ENCODE assay signal across 21 mouse cellular contexts in the genomic region with DNA sequence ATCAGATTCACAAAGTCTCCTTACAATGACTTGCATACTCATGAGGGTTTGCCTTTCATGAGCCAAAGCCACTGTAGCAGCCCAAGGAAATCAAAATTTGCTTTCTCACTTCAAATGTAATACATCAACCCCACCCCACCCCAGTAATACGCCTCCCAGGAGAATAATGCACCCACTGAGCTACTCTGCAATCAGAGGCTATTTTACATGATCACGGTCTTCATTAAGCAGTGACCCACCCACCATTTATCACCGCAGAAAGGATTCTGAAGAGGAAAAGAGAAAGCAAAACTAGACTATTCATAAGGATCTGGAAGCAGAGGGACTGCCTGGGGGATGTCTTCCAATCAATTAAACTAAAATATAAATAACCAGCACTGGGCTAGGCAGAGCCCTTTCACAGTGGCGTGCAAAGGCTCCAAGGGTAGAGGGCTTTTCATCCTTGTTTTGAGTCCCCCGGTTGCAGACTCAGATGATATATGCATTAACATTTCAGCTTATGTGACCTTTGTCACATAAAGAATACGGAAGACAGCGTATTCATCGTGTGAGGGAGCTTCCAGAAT.
DNase-seq lines count a peak whose midpoint lies in the region; ATAC-seq and TF ChIP-seq lines count a peak whose summit lies in the region.
"Had no signal": no experiment of that assay in that cellular context is flagged by ENCODE, and none has a peak within 500 bp of the region (broad histone marks: within the 10 kb centered on the region; RNA-seq: fewer than 3 reads in every experiment).

No protein-coding gene starts in this region.

- TF ChIP-seq POLR2A in brain, embryonic 14.5 days (IDR thresholded peaks at IDR 0.05; ENCODE audit: borderline replicate concordance, extremely low read depth, insufficient read depth, insufficient read length, poor library complexity, severe bottlenecking), result no peak
- TF ChIP-seq POLR2A in lung, adult 2 months (IDR thresholded peaks at IDR 0.05; ENCODE audit: borderline replicate concordance, extremely low read depth, low read depth, low read length), result no peak

- H3K27ac ChIP-seq in hindbrain, embryonic 12.5 days, result peak overlapping the region; percentile 49
- H3K27ac ChIP-seq in hindbrain, postnatal 0 days, result no peak overlapping the region
- H3K27ac ChIP-seq in forebrain, embryonic 15.5 days (replicated peaks), result peak overlapping the region; percentile 73
- peak overlapping the region; percentile 47 for H3K27ac ChIP-seq in midbrain, embryonic 16.5 days (ENCODE audit: low read length)
- H3K27ac ChIP-seq: limb, embryonic 13.5 days; liver, embryonic 13.5 days; lung, embryonic 15.5 days; macrophage had no signal

- no peak for DNase-seq in hindbrain, postnatal 0 days (ENCODE audit: low spot score)
- DNase-seq in brain, embryonic 14.5 days (ENCODE audit: low read depth), result peak; percentile 89
- no peak for DNase-seq in lung, adult 2 months
- no peak for DNase-seq in gastrocnemius, postnatal 14 days
- DNase-seq in testis, postnatal 10 days (ENCODE audit: low spot score), result no peak
- DNase-seq: adrenal gland, postnatal 36 days; cerebellum, adult 18-20 months; cerebellum, postnatal 36 days; heart, postnatal 14 days; kidney, postnatal 36 days; liver, embryonic 13.5 days; retina, postnatal 1 day had no signal

- H3K4me2 ChIP-seq in hindbrain, embryonic 12.5 days (replicated peaks), result no peak overlapping the region
- no peak overlapping the region for H3K4me2 ChIP-seq in hindbrain, postnatal 0 days (ENCODE audit: low read depth, low read length)
- H3K4me2 ChIP-seq in forebrain, embryonic 15.5 days (replicated peaks), result peak overlapping the region; percentile 20
- no peak overlapping the region for H3K4me2 ChIP-seq in midbrain, embryonic 16.5 days (ENCODE audit: low read length)
- H3K4me2 ChIP-seq: heart, embryonic 12.5 days; limb, embryonic 13.5 days; liver, embryonic 13.5 days; lung, embryonic 15.5 days; midbrain, embryonic 12.5 days had no signal

- intact Hi-C loops in gastrocnemius, postnatal 14 days (cut with DNase I; ENCODE audit: low total_unique reads), result no loop called here

- TF ChIP-seq CTCF in hindbrain, postnatal 0 days (IDR thresholded peaks at IDR 0.05; ENCODE audit: low read depth), result no peak
- TF ChIP-seq CTCF in brain, embryonic 14.5 days (IDR thresholded peaks at IDR 0.05; ENCODE audit: borderline replicate concordance, extremely low read depth, insufficient read depth, insufficient read length), result no peak
- TF ChIP-seq CTCF in lung, adult 2 months (IDR thresholded peaks at IDR 0.05; ENCODE audit: insufficient read depth, low read length), result no peak

- H3K4me3 ChIP-seq in hindbrain, embryonic 12.5 days, result no peak overlapping the region
- H3K4me3 ChIP-seq in hindbrain, postnatal 0 days (ENCODE audit: low read length), result no peak overlapping the region
- no peak overlapping the region for H3K4me3 ChIP-seq in forebrain, embryonic 15.5 days
- no peak overlapping the region for H3K4me3 ChIP-seq in midbrain, embryonic 16.5 days (ENCODE audit: low read depth, low read length)
- no peak overlapping the region for H3K4me3 ChIP-seq in lung, adult 2 months (replicated peaks; ENCODE audit: extremely low read depth, low read depth, low read length)
- H3K4me3 ChIP-seq: heart, embryonic 12.5 days; limb, embryonic 13.5 days; liver, embryonic 13.5 days; lung, embryonic 15.5 days; midbrain, embryonic 12.5 days had no signal

- H3K9ac ChIP-seq in hindbrain, embryonic 12.5 days, result no peak overlapping the region
- no peak overlapping the region for H3K9ac ChIP-seq in hindbrain, postnatal 0 days (replicated peaks; ENCODE audit: low read length)
- H3K9ac ChIP-seq in forebrain, embryonic 15.5 days (replicated peaks), result no peak overlapping the region
- no peak overlapping the region for H3K9ac ChIP-seq in midbrain, embryonic 16.5 days (ENCODE audit: low read depth, low read length)
- H3K9ac ChIP-seq: heart, embryonic 12.5 days; limb, embryonic 13.5 days; liver, embryonic 13.5 days; lung, embryonic 15.5 days; midbrain, embryonic 12.5 days had no signal

- no peaks in the 10 kb centered on the region for H3K36me3 ChIP-seq in hindbrain, embryonic 12.5 days
- H3K36me3 ChIP-seq in hindbrain, postnatal 0 days (ENCODE audit: insufficient read depth, low read length), result no peaks in the 10 kb centered on the region
- H3K36me3 ChIP-seq in forebrain, embryonic 15.5 days, result no peaks in the 10 kb centered on the region
- no peaks in the 10 kb centered on the region for H3K36me3 ChIP-seq in midbrain, embryonic 16.5 days (ENCODE audit: control insufficient read depth, insufficient read depth, low read length)
- H3K36me3 ChIP-seq: heart, embryonic 12.5 days; limb, embryonic 13.5 days; liver, embryonic 13.5 days; lung, embryonic 15.5 days; midbrain, embryonic 12.5 days had no signal

- H3K4me1 ChIP-seq in hindbrain, embryonic 12.5 days, result peaks cover 64% of the 10 kb centered on the region
- H3K4me1 ChIP-seq in hindbrain, postnatal 0 days (ENCODE audit: insufficient read depth, low read length), result peaks cover 22% of the 10 kb centered on the region
- H3K4me1 ChIP-seq in forebrain, embryonic 15.5 days, result peaks cover 62% of the 10 kb centered on the region
- peaks cover 44% of the 10 kb centered on the region for H3K4me1 ChIP-seq in midbrain, embryonic 16.5 days (ENCODE audit: control insufficient read depth, insufficient read depth, low read length)
- H3K4me1 ChIP-seq in lung, adult 2 months (ENCODE audit: control insufficient read depth, insufficient read depth, low read length), result no peaks in the 10 kb centered on the region
- H3K4me1 ChIP-seq: liver, embryonic 13.5 days had no signal

- ATAC-seq in hindbrain, embryonic 12.5 days (ENCODE audit: low FRiP score), result peak; percentile 30; the same call in 1 of the 2 replicates
- ATAC-seq in hindbrain, postnatal 0 days, result no peak
- peak; percentile 63 for ATAC-seq in forebrain, embryonic 15.5 days (replicated peaks)
- no peak for ATAC-seq in midbrain, embryonic 16.5 days

- WGBS in hindbrain, embryonic 12.5 days, result 39% methylated on average over 8 of the region's 8 CpGs
- 34% methylated on average over 8 of the region's 8 CpGs for WGBS in hindbrain, postnatal 0 days
- 9% methylated on average over 8 of the region's 8 CpGs for WGBS in forebrain, embryonic 15.5 days
- WGBS in midbrain, embryonic 16.5 days, result 35% methylated on average over 8 of the region's 8 CpGs
- WGBS in lung, adult 2 months, result 83% methylated on average over 8 of the region's 8 CpGs

- H3K27me3 ChIP-seq in hindbrain, embryonic 12.5 days, result no peaks in the 10 kb centered on the region
- H3K27me3 ChIP-seq in hindbrain, postnatal 0 days (ENCODE audit: insufficient read depth, low read length), result no peaks in the 10 kb centered on the region
- no peaks in the 10 kb centered on the region for H3K27me3 ChIP-seq in forebrain, embryonic 15.5 days
- no peaks in the 10 kb centered on the region for H3K27me3 ChIP-seq in midbrain, embryonic 16.5 days (ENCODE audit: control insufficient read depth, insufficient read depth, low read depth, low read length)
- H3K27me3 ChIP-seq: CH12.LX; heart, embryonic 12.5 days; limb, embryonic 13.5 days; liver, embryonic 13.5 days; lung, embryonic 15.5 days; midbrain, embryonic 12.5 days had no signal

- H3K9me3 ChIP-seq in hindbrain, embryonic 12.5 days (replicated peaks), result no peaks in the 10 kb centered on the region
- H3K9me3 ChIP-seq in hindbrain, postnatal 0 days (ENCODE audit: low read length), result no peaks in the 10 kb centered on the region
- no peaks in the 10 kb centered on the region for H3K9me3 ChIP-seq in forebrain, embryonic 15.5 days
- no peaks in the 10 kb centered on the region for H3K9me3 ChIP-seq in midbrain, embryonic 16.5 days (replicated peaks; ENCODE audit: control insufficient read depth, low read length, poor library complexity, severe bottlenecking)
- H3K9me3 ChIP-seq: heart, embryonic 12.5 days; limb, embryonic 13.5 days; liver, embryonic 13.5 days; lung, embryonic 15.5 days; midbrain, embryonic 12.5 days had no signal

Comparison
In these comparisons a context has a peak if more than half of its experiments do, and no peak if none do; other contexts are left out.
1. ATAC-seq: peak in hindbrain, embryonic 12.5 days (single experiment) and forebrain, embryonic 15.5 days (single experiment); none in hindbrain, postnatal 0 days (single experiment) and midbrain, embryonic 16.5 days (single experiment).